Mouse (Mus musculus) gastrocnemius, postnatal 25 days (tissue): ENCODE results near the gene Fsd2. TPM values are rescaled to one million over a fixed set of nuclear protein-coding genes. Genes with fewer than 3 reads are reported as not detected.

ENCODE experiments used
- DNase-seq: peaks from one replicate; pipeline ENCODE4 v3.0.0; 2022
- long read RNA-seq, 2 experiments: library from polyadenylated mRNA; stranded (forward); transcript quantifications; one replicate each; pipeline ENCODE4 v2.0.0; 2021
- total RNA-seq, 2 experiments: library from RNA; stranded (reverse); gene quantifications; 1 replicate in 1 of 2; 2 replicates in 1 of 2; pipeline ENCODE4 v1.2.3; 2021

Fsd2 gene
- 100 to 1,000 TPM; 240 to 314 TPM for total RNA-seq
- long read RNA-seq, experiment 1, transcript Fsd2-201 (13 exons, 3,985 nt): major isoform, 30 of 108 reads
- long read RNA-seq, experiment 1, partial matches to known transcripts: 8 of 108 reads
- long read RNA-seq, experiment 1, other reads (novel, unspliced or antisense): 70 of 108 reads
- long read RNA-seq, experiment 2, transcript Fsd2-201 (13 exons, 3,985 nt): major isoform, 51 of 120 reads
- long read RNA-seq, experiment 2, partial matches to known transcripts: 19 of 120 reads
- long read RNA-seq, experiment 2, other reads (novel, unspliced or antisense): 50 of 120 reads

GRCm38 (mm10) chr7:81566892-81567291 is at the start of gene Fsd2:
Gene Fsd2 (minus strand): TSS chr7:81566944.
- peak; percentile 77 for DNase-seq

DNA sequence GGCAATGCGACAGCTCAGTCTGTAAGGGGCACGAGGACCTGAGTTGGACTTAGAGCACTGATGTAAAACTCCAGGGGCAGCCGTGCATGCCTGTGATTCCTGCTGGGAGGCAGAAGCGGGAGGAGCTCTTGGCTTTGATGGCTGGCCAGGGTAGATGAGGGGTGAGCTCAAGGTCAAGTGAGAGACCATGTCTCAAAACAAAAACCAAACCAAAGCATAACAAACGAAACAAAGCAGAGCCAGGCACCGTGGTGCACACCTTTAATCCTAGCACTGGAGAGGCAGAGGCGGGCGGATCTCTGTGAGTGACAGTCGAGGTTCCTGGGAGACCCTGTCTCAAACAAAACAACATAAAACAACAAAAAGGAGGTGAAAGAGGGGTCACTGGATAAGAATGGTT is 48.3 kb upstream of the Fsd2 start:
- DNase-seq: no peak

DNA sequence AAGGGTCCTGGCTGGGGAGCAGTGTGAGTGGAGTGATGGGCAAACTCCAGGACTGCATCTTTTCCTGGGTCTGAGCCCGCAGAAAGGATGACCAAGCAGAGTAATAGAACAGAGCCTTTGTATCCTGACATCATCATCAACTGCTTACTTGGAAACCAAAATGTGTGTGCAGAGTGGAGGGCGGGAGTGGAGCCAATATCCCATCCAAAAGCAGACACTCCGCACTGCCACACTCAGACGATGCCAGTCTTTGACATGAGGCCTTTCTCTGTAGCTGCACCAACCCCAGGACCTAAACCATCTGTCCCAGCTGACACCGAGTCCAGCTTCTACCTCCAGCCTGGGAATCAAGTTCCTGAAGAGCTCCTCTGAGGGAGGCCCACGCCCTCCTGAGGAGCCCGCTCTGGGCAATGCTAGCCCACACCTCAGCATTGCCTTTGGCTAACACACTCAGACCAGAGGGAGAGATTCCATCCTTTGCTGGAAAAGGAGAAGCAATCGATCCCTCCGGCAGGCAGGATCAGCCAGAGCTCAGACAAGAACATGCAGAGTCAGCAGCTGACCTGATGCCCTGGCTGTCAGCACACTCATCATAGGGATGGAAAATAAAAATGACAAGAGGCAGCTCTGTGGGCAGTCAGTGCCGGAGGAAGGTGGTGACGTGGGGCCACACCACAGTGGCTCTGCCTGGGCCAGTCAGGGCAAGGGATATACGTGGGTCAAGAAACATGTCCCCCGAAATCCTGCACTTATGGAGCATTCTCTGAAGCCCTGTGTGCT is 46.3 kb upstream of the Fsd2 start:
- no peak for DNase-seq

GRCm38 (mm10) chr7:81610125-81610524 is 43.4 kb upstream of the Fsd2 start:
- no peak for DNase-seq

DNA sequence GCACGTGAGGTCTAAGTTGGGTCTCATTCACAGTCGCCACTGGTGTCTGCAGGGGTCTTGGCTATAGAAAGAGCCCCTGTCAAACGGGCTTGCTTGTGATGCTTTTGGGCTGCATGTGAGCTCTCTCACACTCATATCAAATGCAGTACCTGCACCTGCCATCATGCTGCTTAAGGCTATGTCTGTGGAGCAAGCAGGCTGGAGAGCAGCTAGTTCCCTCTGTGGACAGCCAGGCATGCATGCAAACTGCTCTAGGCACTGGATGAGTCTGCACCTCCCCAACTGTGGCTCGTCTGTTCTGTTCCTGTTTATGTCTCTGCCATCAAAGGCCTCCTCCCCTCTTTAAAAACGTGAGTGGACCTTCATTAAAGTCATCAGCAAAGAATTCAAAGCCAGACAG is 39.7 kb upstream of the Fsd2 start:
- no peak for DNase-seq

GRCm38 (mm10) chr7:81605489-81605888 is 38.7 kb upstream of the Fsd2 start:
- no peak for DNase-seq

DNA sequence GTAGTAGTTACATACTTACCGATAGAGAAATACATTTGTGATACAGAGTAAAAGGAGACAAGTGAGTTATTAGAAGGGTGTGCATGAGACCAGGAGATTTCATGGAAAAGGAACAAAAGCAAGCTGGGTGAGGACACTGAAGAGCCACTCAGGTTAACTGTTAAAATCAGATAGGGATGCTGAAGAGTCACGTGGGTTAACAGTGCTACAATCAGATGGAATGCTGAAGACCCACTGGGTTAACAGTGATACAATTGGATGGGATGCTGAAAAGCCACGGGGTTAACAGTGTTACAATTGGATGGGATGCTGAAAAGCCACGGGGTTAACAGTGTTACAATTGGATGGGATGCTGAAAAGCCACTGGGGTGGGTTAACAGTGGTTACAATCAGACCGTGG is 38.2 kb upstream of the Fsd2 start:
- no peak for DNase-seq

DNA sequence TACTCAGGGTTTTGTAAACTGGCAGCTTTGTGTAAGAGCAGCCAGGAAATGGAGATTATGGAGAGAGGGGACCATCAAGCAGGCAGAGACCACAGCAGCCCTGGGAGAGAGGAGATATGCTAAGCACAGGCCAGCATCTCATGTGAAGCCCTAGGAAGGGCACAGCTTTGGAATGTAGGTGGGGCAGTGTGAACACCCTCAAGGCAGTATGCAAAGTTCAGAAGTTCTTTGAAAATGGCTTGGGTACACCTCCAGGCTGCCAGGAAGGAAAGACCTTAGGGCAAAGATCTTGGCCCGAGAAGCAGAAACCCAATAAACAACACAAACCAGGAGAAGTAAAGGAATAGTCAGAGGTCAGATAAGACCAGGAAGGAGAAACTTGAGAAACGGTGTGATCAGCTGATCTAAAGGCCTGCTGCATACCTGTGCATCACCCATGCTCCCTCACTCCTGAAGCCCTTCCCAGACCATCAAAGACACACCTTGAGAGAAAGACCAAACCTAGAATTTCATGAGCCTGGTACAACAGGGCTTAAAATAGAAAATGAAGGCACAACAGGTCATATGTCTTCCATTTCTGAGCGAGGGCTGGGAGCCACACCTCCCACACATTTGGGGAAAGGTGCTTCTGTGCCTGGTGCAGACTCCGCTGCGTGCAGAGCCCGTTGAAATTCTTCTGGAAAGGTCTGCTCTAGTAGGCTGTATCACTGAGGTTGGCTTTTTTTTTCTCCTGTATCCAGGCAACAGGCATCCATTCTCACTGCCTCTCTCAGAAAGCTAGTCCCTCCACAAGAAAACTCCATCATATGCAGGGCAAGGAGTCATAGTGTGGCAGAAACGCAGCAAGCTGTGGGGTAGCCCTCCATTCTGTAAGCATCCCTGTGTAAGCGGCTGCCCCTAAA is 32.9 kb upstream of the Fsd2 start:
- no peak for DNase-seq

DNA sequence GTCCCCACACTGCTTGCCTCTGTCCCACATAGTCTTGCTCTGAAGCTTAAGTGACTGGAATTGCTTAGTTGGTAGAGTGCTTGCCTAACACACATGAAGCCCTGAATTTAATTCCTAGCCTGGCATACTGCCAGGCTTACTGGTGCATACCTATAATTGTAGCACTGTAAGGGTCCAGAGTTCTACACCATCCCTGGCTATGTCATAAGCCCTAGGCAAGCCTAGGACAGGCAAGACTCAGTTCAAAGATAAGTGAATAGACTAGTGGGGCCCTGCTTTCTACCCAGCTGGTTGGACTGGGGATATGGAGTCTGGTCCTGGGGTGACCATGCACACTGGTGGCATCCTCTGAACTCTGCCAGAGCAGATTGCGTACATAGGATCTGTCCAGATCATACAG is 30.9 kb upstream of the Fsd2 start:
- DNase-seq: no peak

- DNase-seq: no peak
Measured at GRCm38 (mm10) chr7:81596086-81596485, 29.3 kb upstream of the Fsd2 start.

DNA sequence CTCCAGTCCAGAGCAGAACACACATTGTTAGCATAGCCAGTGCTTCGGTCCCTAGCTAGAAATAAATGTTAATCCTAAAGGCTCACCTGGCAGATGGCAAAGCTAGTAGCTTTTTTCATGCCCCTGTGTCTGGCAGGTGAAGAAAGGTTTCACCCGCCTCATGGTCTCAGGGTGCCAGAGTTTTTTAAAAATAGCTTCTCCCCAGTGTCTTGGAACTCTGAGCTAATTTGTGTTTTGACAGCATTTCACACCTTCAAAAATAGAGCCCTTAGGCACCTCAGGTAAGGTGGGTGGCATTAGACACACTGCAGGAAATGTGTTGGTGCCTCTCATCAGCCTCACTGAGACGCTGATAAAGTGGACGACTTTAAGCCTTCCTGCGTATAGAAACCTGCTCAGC is 28.3 kb upstream of the Fsd2 start:
- no peak for DNase-seq

DNA sequence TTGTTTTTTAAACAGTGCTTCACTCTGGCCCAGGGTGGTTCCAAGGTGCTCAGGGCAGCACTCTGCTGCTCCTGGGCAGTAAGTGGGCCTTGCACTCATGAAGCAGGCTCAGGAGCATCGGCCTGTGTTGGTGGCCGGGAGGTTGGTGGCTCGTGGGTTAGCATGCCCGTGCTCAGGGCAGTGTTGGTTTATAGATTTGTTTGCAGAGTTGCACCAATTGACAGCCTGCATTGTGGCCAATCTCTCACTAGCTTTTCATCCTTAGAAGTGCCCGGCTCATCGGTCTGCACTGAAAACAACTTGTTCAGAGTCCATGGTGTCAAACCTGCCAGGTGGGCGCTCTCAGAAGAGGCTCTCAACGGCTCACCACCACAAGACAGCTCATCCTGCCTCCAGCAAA is 26.6 kb upstream of the Fsd2 start:
- no peak for DNase-seq

DNA sequence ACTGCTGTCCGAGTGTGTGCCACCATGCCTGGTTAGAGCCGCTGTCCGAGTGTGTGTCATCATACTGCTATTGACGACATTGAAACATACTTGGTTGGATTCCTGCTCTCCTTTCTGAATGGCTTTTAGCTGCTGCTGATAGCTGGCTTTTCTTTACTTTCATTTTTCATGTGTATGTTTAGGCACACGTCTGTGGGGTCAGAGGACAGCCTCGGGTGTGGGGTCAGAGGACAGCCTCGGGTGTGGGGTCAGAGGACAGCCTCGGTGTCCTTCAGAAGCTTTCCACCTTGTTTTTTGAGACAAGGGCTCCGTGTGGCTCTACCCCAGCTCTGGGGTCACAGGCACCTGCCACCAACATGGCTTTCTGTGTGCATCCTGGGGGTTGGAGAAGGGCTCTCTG is 25.9 kb upstream of the Fsd2 start:
- no peak for DNase-seq

DNA sequence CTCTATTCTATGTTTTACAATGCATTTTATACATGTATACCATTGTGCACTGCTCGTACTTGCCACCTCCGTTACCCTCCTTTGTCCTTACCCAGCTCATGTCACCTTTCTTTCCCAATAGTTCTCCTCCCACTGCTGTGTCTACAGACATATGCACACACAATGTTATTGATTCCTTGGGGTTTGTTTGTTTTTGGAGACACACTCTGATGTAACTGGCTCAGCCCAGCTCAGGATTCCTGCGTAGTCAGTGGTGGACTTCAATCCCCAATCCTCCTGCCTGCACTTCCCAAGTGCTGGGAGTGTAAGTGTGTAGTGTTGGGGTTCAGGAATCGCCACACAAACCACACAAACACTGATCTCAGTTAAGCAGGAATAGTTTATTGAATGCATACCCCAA is 20.5 kb upstream of the Fsd2 start:
- no peak for DNase-seq

DNA sequence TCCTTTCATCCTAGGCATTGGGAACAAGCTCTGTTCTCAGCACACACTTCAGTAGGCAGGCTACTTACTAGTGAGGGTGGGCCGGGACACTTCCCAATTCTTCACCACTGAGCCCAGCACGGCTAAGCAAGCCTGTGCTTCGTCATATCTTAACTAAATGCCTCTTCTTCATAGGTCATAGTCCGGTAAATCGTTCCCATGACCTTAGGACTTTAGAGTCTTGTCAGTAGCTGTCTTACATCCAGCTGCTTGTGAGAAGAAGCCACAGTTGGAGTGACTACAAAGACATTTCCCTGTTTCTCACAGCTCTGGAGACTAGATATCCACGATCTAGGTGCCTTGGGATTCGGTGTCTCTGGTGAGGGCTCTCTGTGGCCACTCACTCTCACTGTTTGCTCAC is 18.6 kb upstream of the Fsd2 start:
- DNase-seq: no peak

- no peak for DNase-seq
Measured at GRCm38 (mm10) chr7:81583512-81583911, 16.8 kb upstream of the Fsd2 start.

DNA sequence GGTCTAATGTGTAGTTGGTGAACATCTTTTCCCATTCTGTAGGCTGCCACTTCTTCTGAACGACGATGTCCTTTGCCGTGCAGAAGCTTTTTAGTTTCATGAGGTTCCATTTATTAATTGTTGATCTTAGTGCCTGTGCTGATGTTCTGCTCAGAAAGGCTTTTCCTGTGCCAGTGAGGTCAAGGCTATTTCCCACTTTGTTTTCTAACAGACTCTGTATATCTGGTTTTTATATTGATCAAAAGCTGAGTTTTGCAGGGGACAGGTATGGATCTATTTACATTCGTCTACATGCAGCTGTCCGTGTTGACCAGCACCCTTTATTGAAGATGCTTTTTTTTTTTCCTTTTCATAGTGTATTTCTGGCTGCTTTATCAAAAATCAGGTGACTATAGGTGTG is 12.6 kb upstream of the Fsd2 start:
- no peak for DNase-seq

- no peak for DNase-seq
Measured at GRCm38 (mm10) chr7:81578413-81578812, 11.7 kb upstream of the Fsd2 start.

DNA sequence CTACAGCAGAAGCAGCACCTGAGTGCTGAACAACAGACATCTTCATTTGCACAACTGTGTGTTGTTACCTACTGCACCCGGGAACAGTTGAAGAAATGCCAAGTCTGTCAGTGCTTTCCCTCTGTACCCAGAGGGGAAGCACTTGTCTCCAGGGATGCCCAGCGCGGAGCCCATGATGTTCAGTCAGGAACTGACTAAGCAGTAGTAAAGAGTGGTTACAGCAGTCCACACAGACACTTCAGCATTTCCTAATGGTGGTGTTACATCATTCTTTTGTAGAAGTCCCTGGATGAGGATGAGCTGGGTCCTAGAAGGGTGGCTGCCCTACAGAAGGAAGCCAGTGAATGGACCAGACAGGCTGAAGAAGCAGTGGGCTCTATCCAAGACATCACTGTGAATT is 11.1 kb upstream of the Fsd2 start:
- no peak for DNase-seq

- no peak for DNase-seq
Measured at GRCm38 (mm10) chr7:81575606-81576005, 8.9 kb upstream of the Fsd2 start.

- no peak for DNase-seq
Measured at GRCm38 (mm10) chr7:81573821-81574220, 7.1 kb upstream of the Fsd2 start.

DNA sequence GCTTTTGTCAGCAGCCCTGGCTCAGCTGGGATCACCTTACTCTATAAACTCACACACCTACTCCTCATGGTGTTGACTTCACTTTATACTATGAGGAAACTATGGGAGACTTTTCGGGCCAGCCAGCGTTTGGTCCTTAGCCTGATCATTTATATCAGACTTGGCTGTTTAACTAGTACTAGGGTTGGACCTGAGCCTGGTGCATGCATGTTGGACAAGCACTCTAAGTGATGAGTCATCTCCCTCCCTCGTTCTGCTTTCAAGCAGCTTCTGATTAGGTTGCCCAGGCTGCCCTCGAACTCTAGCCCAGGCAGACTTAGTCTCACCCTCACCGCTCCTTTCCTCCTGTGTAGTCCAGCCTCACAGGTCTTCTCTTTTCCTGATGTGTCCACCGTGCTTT is 6.7 kb upstream of the Fsd2 start:
- DNase-seq: no peak
